ENCODE assay signal across 22 mouse cellular contexts in genomic region chr7:100506494-100506893, GRCm38 (mm10). TPM values are rescaled to one million over a fixed set of nuclear protein-coding genes. Genes with fewer than 3 reads are reported as not detected.
DNase-seq lines count a peak whose midpoint lies in the region; ATAC-seq and TF ChIP-seq lines count a peak whose summit lies in the region.
"Had no signal": no experiment of that assay in that cellular context is flagged by ENCODE, and none has a peak within 500 bp of the region (broad histone marks: within the 10 kb centered on the region; RNA-seq: fewer than 3 reads in every experiment).

No protein-coding gene starts in this region.

- no peak overlapping the region for H3K27ac ChIP-seq in gastrocnemius, adult 2 months
- H3K27ac ChIP-seq in liver, embryonic 14.5 days = no peak overlapping the region
- H3K27ac ChIP-seq in liver, embryonic 11.5 days (ENCODE audit: low read depth, low read length) = no peak overlapping the region
- H3K27ac ChIP-seq in MEL (ENCODE audit: control insufficient read depth, low read depth, low read length) = no peak overlapping the region
- H3K27ac ChIP-seq: embryonic facial prominence, embryonic 10.5 days; forebrain, embryonic 13.5 days; heart, embryonic 13.5 days; hindbrain, embryonic 12.5 days had no signal

- no peaks in the 10 kb centered on the region for H3K79me2 ChIP-seq in MEL (ENCODE audit: control insufficient read depth, insufficient read depth, low read length, poor library complexity)

- H3K4me1 ChIP-seq in liver, embryonic 14.5 days (replicated peaks; ENCODE audit: control insufficient read depth in 2 of 2, insufficient read depth in 2 of 2, low read length in 1 of 2) = peaks cover 15 to 21% of the 10 kb centered on the region in 2 experiments
- peaks cover 8% of the 10 kb centered on the region for H3K4me1 ChIP-seq in liver, embryonic 11.5 days (replicated peaks; ENCODE audit: control insufficient read depth, insufficient read depth, low read length)
- peaks cover 2 to 13% of the 10 kb centered on the region in 2 experiments; a peak in 2 of 4 replicates for H3K4me1 ChIP-seq in MEL (ENCODE audit: control insufficient read depth in 1 of 2, insufficient read depth in 2 of 2, low read length in 2 of 2)
- H3K4me1 ChIP-seq: forebrain, embryonic 13.5 days; heart, embryonic 13.5 days; hindbrain, embryonic 12.5 days had no signal

- no peak for ATAC-seq in liver, embryonic 14.5 days (ENCODE audit: insufficient read depth)
- no peak for ATAC-seq in liver, embryonic 11.5 days (replicated peaks; ENCODE audit: low FRiP score)
- ATAC-seq: CD4-positive, CD25-positive, alpha-beta regulatory T cell, adult 4 months; forebrain, embryonic 13.5 days; forebrain, postnatal 0 days; hindbrain, embryonic 16.5 days had no signal

- TF ChIP-seq CTCF in gastrocnemius, adult 2 months (IDR thresholded peaks at IDR 0.05) = no peak
- TF ChIP-seq CTCF in liver, embryonic 14.5 days (IDR thresholded peaks at IDR 0.05; ENCODE audit: low read depth) = 0 out of 2 replicates have a peak, but pooled peaks have one; percentile 14
- no peak for TF ChIP-seq CTCF in MEL (IDR thresholded peaks at IDR 0.05 in 2 of 3, conservative IDR thresholded peaks at IDR 0.05 in 1 of 3; ENCODE audit: control insufficient read depth in 1 of 3, insufficient read depth in 1 of 3, low read depth in 2 of 3, low read length in 3 of 3, poor library complexity in 1 of 3, severe bottlenecking in 1 of 3)

- H3K27me3 ChIP-seq in liver, embryonic 14.5 days (ENCODE audit: control insufficient read depth, insufficient read depth, low read length) = no peaks in the 10 kb centered on the region; the same call in 1 of the 2 replicates
- H3K27me3 ChIP-seq in liver, embryonic 11.5 days (replicated peaks; ENCODE audit: control insufficient read depth, insufficient read depth, low read length) = no peaks in the 10 kb centered on the region
- no peaks in the 10 kb centered on the region for H3K27me3 ChIP-seq in MEL (ENCODE audit: control insufficient read depth in 1 of 2, insufficient read depth in 2 of 2, low read length in 2 of 2)
- H3K27me3 ChIP-seq: forebrain, embryonic 13.5 days; heart, embryonic 13.5 days; hindbrain, embryonic 12.5 days had no signal

- no peaks in the 10 kb centered on the region for H3K36me3 ChIP-seq in liver, embryonic 14.5 days (replicated peaks; ENCODE audit: control insufficient read depth, insufficient read depth, low read depth)
- H3K36me3 ChIP-seq in liver, embryonic 11.5 days (ENCODE audit: control insufficient read depth, insufficient read depth, low read length) = no peaks in the 10 kb centered on the region
- H3K36me3 ChIP-seq in MEL (ENCODE audit: control insufficient read depth in 1 of 2, insufficient read depth in 2 of 2, low read length in 2 of 2) = peaks cover 0 to 5% of the 10 kb centered on the region in 2 experiments; a peak in 2 of 4 replicates
- H3K36me3 ChIP-seq: embryonic facial prominence, embryonic 10.5 days; heart, embryonic 13.5 days; hindbrain, embryonic 12.5 days had no signal

- H3K4me3 ChIP-seq in gastrocnemius, adult 2 months = no peak overlapping the region
- H3K4me3 ChIP-seq in liver, embryonic 14.5 days (ENCODE audit: insufficient read depth in 1 of 2, low read depth in 2 of 2, low read length in 2 of 2) = no peak overlapping the region
- no peak overlapping the region for H3K4me3 ChIP-seq in liver, embryonic 11.5 days (ENCODE audit: low read depth, low read length)
- H3K4me3 ChIP-seq in MEL (ENCODE audit: control insufficient read depth in 1 of 2, insufficient read depth in 1 of 2, low read depth in 2 of 2, low read length in 2 of 2) = no peak overlapping the region
- H3K4me3 ChIP-seq: embryonic facial prominence, embryonic 10.5 days; forebrain, embryonic 13.5 days; heart, embryonic 13.5 days; hindbrain, embryonic 12.5 days had no signal

- H3K9ac ChIP-seq in liver, embryonic 14.5 days (replicated peaks) = no peak overlapping the region
- no peak overlapping the region for H3K9ac ChIP-seq in liver, embryonic 11.5 days (ENCODE audit: low read depth, low read length)
- no peak overlapping the region for H3K9ac ChIP-seq in MEL (ENCODE audit: control insufficient read depth, low read depth, low read length, poor library complexity, severe bottlenecking)
- H3K9ac ChIP-seq: forebrain, embryonic 13.5 days; forebrain, postnatal 0 days; heart, embryonic 13.5 days; hindbrain, embryonic 12.5 days had no signal

- TF ChIP-seq EP300 in liver, embryonic 14.5 days (IDR thresholded peaks at IDR 0.05; ENCODE audit: low read depth) = no peak
- TF ChIP-seq EP300 in MEL (IDR thresholded peaks at IDR 0.05; ENCODE audit: low read depth in 1 of 2, low read length in 2 of 2) = no peak

- intact Hi-C loops in gastrocnemius, adult 2 months (cut with DNase I) = no loop called here

- peak; percentile 10 for DNase-seq in gastrocnemius, adult 2 months
- DNase-seq in gastrocnemius, postnatal 4 days (ENCODE audit: low spot score in 2 of 2) = no peak
- no peak for DNase-seq in liver, embryonic 14.5 days (ENCODE audit: low read depth in 3 of 3, low spot score in 3 of 3)
- DNase-seq in liver, embryonic 11.5 days (ENCODE audit: low spot score) = no peak
- DNase-seq in MEL (ENCODE audit: low read depth, low spot score) = no peak
- no peak for DNase-seq in layer of hippocampus, postnatal 14 days (ENCODE audit: low spot score in 2 of 2)
- no peak for DNase-seq in urinary bladder, adult 18-20 months (ENCODE audit: low spot score in 2 of 2)
- DNase-seq: adrenal gland, adult 2 months; adrenal gland, postnatal 36 days; cerebellum, adult 2 months; cerebellum, postnatal 10 days; forebrain, postnatal 0 days; gastrocnemius, postnatal 25 days; heart, adult 11 months; heart, postnatal 36 days had no signal

- 62% methylated on average over 4 of the region's 4 CpGs for WGBS in liver, embryonic 14.5 days (ENCODE audit: insufficient replicate concordance)
- 73% methylated on average over 4 of the region's 4 CpGs for WGBS in liver, embryonic 11.5 days

- TF ChIP-seq POLR2A in MEL (IDR thresholded peaks at IDR 0.05; ENCODE audit: control insufficient read depth in 1 of 2, insufficient read depth in 1 of 2, low read depth in 1 of 2, low read length in 2 of 2, poor library complexity in 1 of 2) = no peak

- no peak overlapping the region for H3K4me2 ChIP-seq in liver, embryonic 14.5 days (ENCODE audit: low read depth)
- no peak overlapping the region for H3K4me2 ChIP-seq in liver, embryonic 11.5 days
- H3K4me2 ChIP-seq: forebrain, embryonic 13.5 days; heart, embryonic 13.5 days; hindbrain, embryonic 12.5 days had no signal

- TF ChIP-seq RAD21 in MEL (IDR thresholded peaks at IDR 0.05; ENCODE audit: low read depth, low read length) = no peak

- H3K9me3 ChIP-seq in liver, embryonic 14.5 days (ENCODE audit: control insufficient read depth, low read length) = no peaks in the 10 kb centered on the region
- H3K9me3 ChIP-seq in liver, embryonic 11.5 days (ENCODE audit: control insufficient read depth, low read length) = no peaks in the 10 kb centered on the region
- H3K9me3 ChIP-seq in MEL (replicated peaks; ENCODE audit: insufficient read depth, low read length) = no peaks in the 10 kb centered on the region
- H3K9me3 ChIP-seq: embryonic facial prominence, embryonic 10.5 days; forebrain, embryonic 13.5 days; heart, embryonic 13.5 days; hindbrain, embryonic 12.5 days had no signal

TF ChIP-seq in MEL, 35 proteins besides CTCF, POLR2A, EP300 and RAD21 (continues in another document):
- no peak for TF ChIP-seq TBP (IDR thresholded peaks at IDR 0.05; ENCODE audit: low read depth, low read length)

RNA-seq across cellular contexts. Expression of gene Dnajb13, which starts 8.3 kb away (rescaled TPM):
- not detected for total RNA-seq in gastrocnemius, adult 2 months (2021)
- under 1 TPM; 0.18 to 0.20 TPM for total RNA-seq in gastrocnemius, postnatal 4 days (2021)
- polyA plus RNA-seq in liver, embryonic 14.5 days (2012; rRNA removed) = 0.58 and 0.64 TPM in 2 replicates
- 2.0 and 2.3 TPM in 2 replicates for polyA plus RNA-seq in liver, embryonic 14.5 days (2014; fragmentation: Nextera tagmentation; extraction: Ambion mirVana)
- 1.2 and 1.6 TPM in 2 replicates for polyA plus RNA-seq in liver, embryonic 11.5 days (2014; fragmentation: Nextera tagmentation; extraction: Ambion mirVana)
- total RNA-seq in MEL (2012; rRNA removed) = 2.0 and 2.2 TPM in 2 replicates
- 1 to 10 TPM in 1 of 2 experiments, not detected in 1; 3.6 TPM for polyA plus RNA-seq in MEL (2012; ENCODE audit: insufficient read depth in 1 of 2, insufficient read length in 2 of 2, low read depth in 1 of 2, low replicate concordance in 2 of 2, missing spikeins in 1 of 2)
- 1 to 10 TPM in 1 of 2 experiments, under 1 TPM in 1; 0.62 to 1.0 TPM for total RNA-seq in layer of hippocampus, postnatal 14 days (2021)
- total RNA-seq: gastrocnemius, adult 18-20 months; gastrocnemius, postnatal 25 days; heart, postnatal 36 days had no signal

RNA-seq across cellular contexts. Expression of gene Ucp2, which starts 13.4 kb away (rescaled TPM):
- 10 to 100 TPM; 17.4 to 27.2 TPM for total RNA-seq in gastrocnemius, adult 2 months (2021)
- total RNA-seq in gastrocnemius, postnatal 4 days (2021) = 100 to 1,000 TPM; 191 to 225 TPM
- 329 and 337 TPM in 2 replicates for polyA plus RNA-seq in liver, embryonic 14.5 days (2012; rRNA removed)
- polyA plus RNA-seq in liver, embryonic 14.5 days (2014; fragmentation: Nextera tagmentation; extraction: Ambion mirVana) = 556 and 628 TPM in 2 replicates
- polyA plus RNA-seq in liver, embryonic 11.5 days (2014; fragmentation: Nextera tagmentation; extraction: Ambion mirVana) = 487 and 491 TPM in 2 replicates
- 139 and 156 TPM in 2 replicates for total RNA-seq in MEL (2012; rRNA removed)
- 100 to 1,000 TPM in 1 of 2 experiments, not detected in 1; 724 TPM for polyA plus RNA-seq in MEL (2012; ENCODE audit: insufficient read depth in 1 of 2, insufficient read length in 2 of 2, low read depth in 1 of 2, low replicate concordance in 2 of 2, missing spikeins in 1 of 2)
- total RNA-seq in layer of hippocampus, postnatal 14 days (2021) = 10 to 100 TPM; 75.7 to 85.9 TPM

RNA-seq across cellular contexts. Expression of gene Coa4, which starts 30.4 kb away (rescaled TPM):
- total RNA-seq in gastrocnemius, adult 2 months (2021) = 10 to 100 TPM; 11.4 to 13.2 TPM
- total RNA-seq in gastrocnemius, postnatal 4 days (2021) = 10 to 100 TPM; 10.7 to 13.1 TPM
- polyA plus RNA-seq in liver, embryonic 14.5 days (2012; rRNA removed) = 6.0 and 9.4 TPM in 2 replicates
- polyA plus RNA-seq in liver, embryonic 14.5 days (2014; fragmentation: Nextera tagmentation; extraction: Ambion mirVana) = 13.9 and 14.7 TPM in 2 replicates
- polyA plus RNA-seq in liver, embryonic 11.5 days (2014; fragmentation: Nextera tagmentation; extraction: Ambion mirVana) = 26.3 and 27.5 TPM in 2 replicates
- total RNA-seq in MEL (2012; rRNA removed) = 6.1 and 8.1 TPM in 2 replicates
- polyA plus RNA-seq in MEL (2012; ENCODE audit: insufficient read depth in 1 of 2, insufficient read length in 2 of 2, low read depth in 1 of 2, low replicate concordance in 2 of 2, missing spikeins in 1 of 2) = 10 to 100 TPM in 1 of 2 experiments, not detected in 1; 13.8 TPM
- total RNA-seq in layer of hippocampus, postnatal 14 days (2021) = 10 to 100 TPM in 1 of 2 experiments, 1 to 10 TPM in 1; 7.6 to 10.6 TPM

RNA-seq across cellular contexts. Expression of gene Ucp3, which starts 33.7 kb away (rescaled TPM):
- total RNA-seq in gastrocnemius, adult 2 months (2021) = 100 to 1,000 TPM; 141 to 174 TPM
- 10 to 100 TPM; 46.7 to 47.5 TPM for total RNA-seq in gastrocnemius, postnatal 4 days (2021)
- polyA plus RNA-seq in liver, embryonic 14.5 days (2012; rRNA removed) = 0.02 TPM in 1 of 2 replicates, not detected in the other
- polyA plus RNA-seq in liver, embryonic 14.5 days (2014; fragmentation: Nextera tagmentation; extraction: Ambion mirVana) = not detected in 2 replicates
- polyA plus RNA-seq in liver, embryonic 11.5 days (2014; fragmentation: Nextera tagmentation; extraction: Ambion mirVana) = not detected in 2 replicates
- total RNA-seq in MEL (2012; rRNA removed) = 0.10 TPM in 1 of 2 replicates, not detected in the other
- polyA plus RNA-seq in MEL (2012; ENCODE audit: insufficient read depth in 1 of 2, insufficient read length in 2 of 2, low read depth in 1 of 2, low replicate concordance in 2 of 2, missing spikeins in 1 of 2) = not detected
- 1 to 10 TPM; 1.3 to 1.6 TPM for total RNA-seq in layer of hippocampus, postnatal 14 days (2021)
- polyA plus RNA-seq: CD4-positive, CD25-positive, alpha-beta regulatory T cell, adult 4 months; forebrain, embryonic 13.5 days; forebrain, postnatal 0 days; hindbrain, embryonic 12.5 days had no signal
